Mouse (Mus musculus) midbrain, embryonic 12.5 days (tissue): ENCODE measurements around the gene Mapk13. TPM values are rescaled to one million over a fixed set of nuclear protein-coding genes. Genes with fewer than 3 reads are reported as not detected.
"Not testable (repeated sequence)": the region's sequence is repeated elsewhere in the genome, so short reads cannot be mapped to it uniquely, and the experiment has no call there.

Source experiments
- ATAC-seq: fragments of 200-750 bp; cut with Nextera tagmentation; 2 replicates; pipeline ENCODE4 v1.8.0; 2017; ENCODE audit warnings: low read depth, moderate TSS enrichment, moderate library complexity; ENCODE audit not compliant: low FRiP score
- H3K27ac ChIP-seq: fragments of 300-500 bp; sonication (generic); replicated peaks from 2 replicates; pipeline ENCODE4 v1.5.1; 2016; ENCODE audit warnings: mild to moderate bottlenecking
- H3K27me3 ChIP-seq: fragments of 300-500 bp; sonication (generic); 2 replicates; pipeline ENCODE4 v1.6.1; 2016; ENCODE audit warnings: mild to moderate bottlenecking
- H3K36me3 ChIP-seq: fragments of 300-500 bp; sonication (generic); 2 replicates; pipeline ENCODE4 v1.6.1; 2016
- H3K4me1 ChIP-seq: fragments of 300-500 bp; sonication (generic); 2 replicates; pipeline ENCODE4 v1.6.1; 2016
- H3K4me2 ChIP-seq: fragments of 300-500 bp; sonication (generic); replicated peaks from 2 replicates; pipeline ENCODE4 v1.6.1; 2016; ENCODE audit warnings: mild to moderate bottlenecking, moderate library complexity
- H3K4me3 ChIP-seq: fragments of 300-500 bp; sonication (generic); 2 replicates; pipeline ENCODE4 v1.5.1; 2016; ENCODE audit warnings: mild to moderate bottlenecking
- H3K9ac ChIP-seq: fragments of 300-500 bp; sonication (generic); replicated peaks from 2 replicates; pipeline ENCODE4 v1.6.1; 2016; ENCODE audit warnings: mild to moderate bottlenecking, moderate library complexity
- H3K9me3 ChIP-seq: fragments of 300-500 bp; sonication (generic); 2 replicates; pipeline ENCODE4 v1.6.1; 2016; ENCODE audit warnings: mild to moderate bottlenecking
- WGBS: fragments of 180-500 bp; shearing (Covaris S2); methylation state at CpG from one replicate; pipeline ENCODE4 v1.1.7; 2016; 5-methylcytosine and 5-hydroxymethylcytosine counted together
- polyA plus RNA-seq: library from polyadenylated mRNA; unstranded; fragments of >200 nt; fragmentation: Nextera tagmentation; extraction: Ambion mirVana; gene quantifications from 2 replicates; pipeline ENCODE4 v1.2.1, GENCODE M21; 2016

Gene Mapk13
- polyA plus RNA-seq, 1 experiment from 2014 or later = 1.5 TPM

GRCm38 (mm10) chr17:28802006-28802481, 32.9 kb downstream of the Mapk13 start:
- Histone ChIP-seq H3K27ac (peak overlapping the region; percentile 73), H3K4me1 (peaks cover 30% of the 10 kb centered on the region)
- no peak; the same call in 1 of the 2 replicates for ATAC-seq

GRCm38 (mm10) chr17:28803316-28803715, 34.2 kb downstream of the Mapk13 start:
- no peaks in the 10 kb centered on the region for H3K27me3 ChIP-seq
- no peak for ATAC-seq
- no peaks in the 10 kb centered on the region for H3K9me3 ChIP-seq
- H3K9ac ChIP-seq = no peak overlapping the region
- peaks cover 30% of the 10 kb centered on the region for H3K4me1 ChIP-seq
- no peak overlapping the region for H3K4me3 ChIP-seq
- WGBS = 88% methylated on average over 1 of the region's 1 CpGs
- H3K36me3 ChIP-seq = peaks cover 31% of the 10 kb centered on the region
- no peak overlapping the region for H3K27ac ChIP-seq
- H3K4me2 ChIP-seq = no peak overlapping the region

More at GRCm38 (mm10) chr17:28802006-28802481, 32.9 kb downstream of the Mapk13 start:
- Histone ChIP-seq H3K36me3 (peaks cover 19% of the 10 kb centered on the region), H3K4me3 (peak overlapping the region; percentile 95), H3K4me2 (peak overlapping the region; percentile 92), H3K27me3 (no peaks in the 10 kb centered on the region), H3K9ac (peak overlapping the region; percentile 100), H3K9me3 (no peaks in the 10 kb centered on the region)
- WGBS = 1% methylated on average over 18 of the region's 18 CpGs

GRCm38 (mm10) chr17:28804973-28805372, 35.9 kb downstream of the Mapk13 start:
- Histone ChIP-seq H3K27ac (no peak overlapping the region), H3K4me1 (peaks cover 19% of the 10 kb centered on the region), H3K9me3 (no peaks in the 10 kb centered on the region), H3K4me2 (no peak overlapping the region), H3K27me3 (no peaks in the 10 kb centered on the region), H3K36me3 (peaks cover 47% of the 10 kb centered on the region), H3K4me3 (no peak overlapping the region), H3K9ac (no peak overlapping the region)
- ATAC-seq = no peak
- WGBS = 97% methylated on average over 6 of the region's 6 CpGs

- Histone ChIP-seq H3K36me3 (peaks cover 64% of the 10 kb centered on the region), H3K9me3 (no peaks in the 10 kb centered on the region), H3K4me1 (peaks cover 13% of the 10 kb centered on the region), H3K4me2 (no peak overlapping the region), H3K27me3 (no peaks in the 10 kb centered on the region), H3K27ac (no peak overlapping the region), H3K9ac (no peak overlapping the region), H3K4me3 (no peak overlapping the region)
- 98% methylated on average over 19 of the region's 19 CpGs for WGBS
- ATAC-seq = no peak
Observed at GRCm38 (mm10) chr17:28806770-28807169, 37.7 kb downstream of the Mapk13 start.

GRCm38 (mm10) chr17:28808714-28809113, 39.6 kb downstream of the Mapk13 start:
- no peak for ATAC-seq
- Histone ChIP-seq H3K27me3 (no peaks in the 10 kb centered on the region), H3K36me3 (peaks cover 80% of the 10 kb centered on the region), H3K4me1 (no peaks in the 10 kb centered on the region), H3K4me3 (no peak overlapping the region), H3K9me3 (no peaks in the 10 kb centered on the region), H3K27ac (no peak overlapping the region), H3K9ac (no peak overlapping the region), H3K4me2 (no peak overlapping the region)
- 98% methylated on average over 8 of the region's 8 CpGs for WGBS

GRCm38 (mm10) chr17:28809175-28809831, 40.2 kb downstream of the Mapk13 start:
- H3K27ac ChIP-seq = no peak overlapping the region
- H3K9ac ChIP-seq = no peak overlapping the region
- ATAC-seq = no peak
- peaks cover 86% of the 10 kb centered on the region for H3K36me3 ChIP-seq
- H3K4me1 ChIP-seq = no peaks in the 10 kb centered on the region
- H3K4me3 ChIP-seq = no peak overlapping the region
- 94% methylated on average over 10 of the region's 10 CpGs for WGBS
- no peaks in the 10 kb centered on the region for H3K27me3 ChIP-seq
- no peaks in the 10 kb centered on the region for H3K9me3 ChIP-seq
- no peak overlapping the region for H3K4me2 ChIP-seq

GRCm38 (mm10) chr17:28812345-28812744, 43.2 kb downstream of the Mapk13 start:
- H3K9me3 ChIP-seq = no peaks in the 10 kb centered on the region
- no peak overlapping the region for H3K4me3 ChIP-seq
- H3K27ac ChIP-seq = no peak overlapping the region
- ATAC-seq = no peak
- H3K36me3 ChIP-seq = peaks cover 90% of the 10 kb centered on the region
- H3K4me2 ChIP-seq = no peak overlapping the region
- 98% methylated on average over 10 of the region's 10 CpGs for WGBS
- H3K4me1 ChIP-seq = no peaks in the 10 kb centered on the region
- H3K27me3 ChIP-seq = no peaks in the 10 kb centered on the region
- H3K9ac ChIP-seq = no peak overlapping the region

GRCm38 (mm10) chr17:28814529-28815097, 45.5 kb downstream of the Mapk13 start:
- H3K27ac ChIP-seq = no peak overlapping the region
- ATAC-seq = no peak
- WGBS = 93% methylated on average over 18 of the region's 18 CpGs
- H3K4me3 ChIP-seq = no peak overlapping the region
- no peak overlapping the region for H3K9ac ChIP-seq
- no peak overlapping the region for H3K4me2 ChIP-seq
- no peaks in the 10 kb centered on the region for H3K27me3 ChIP-seq
- H3K36me3 ChIP-seq = peaks cover 92% of the 10 kb centered on the region
- no peaks in the 10 kb centered on the region for H3K9me3 ChIP-seq
- H3K4me1 ChIP-seq = no peaks in the 10 kb centered on the region

GRCm38 (mm10) chr17:28815384-28816004, 46.4 kb downstream of the Mapk13 start:
- Histone ChIP-seq H3K4me2 (no peak overlapping the region), H3K4me3 (no peak overlapping the region), H3K4me1 (no peaks in the 10 kb centered on the region), H3K9me3 (no peaks in the 10 kb centered on the region), H3K27me3 (no peaks in the 10 kb centered on the region), H3K9ac (no peak overlapping the region), H3K36me3 (peaks cover 90% of the 10 kb centered on the region), H3K27ac (no peak overlapping the region)
- 91% methylated on average over 10 of the region's 10 CpGs for WGBS
- no peak for ATAC-seq

- 96% methylated on average over 10 of the region's 10 CpGs for WGBS
- peaks cover 90% of the 10 kb centered on the region for H3K36me3 ChIP-seq
- not testable (repeated sequence) for H3K4me2 ChIP-seq, H3K4me1 ChIP-seq, H3K9me3 ChIP-seq, H3K9ac ChIP-seq, H3K27ac ChIP-seq, H3K27me3 ChIP-seq, ATAC-seq, H3K4me3 ChIP-seq
Observed at GRCm38 (mm10) chr17:28816326-28816725, 47.2 kb downstream of the Mapk13 start.

GRCm38 (mm10) chr17:28816875-28817811, 48.0 kb downstream of the Mapk13 start:
- Histone ChIP-seq H3K4me1 (no peaks in the 10 kb centered on the region), H3K9me3 (no peaks in the 10 kb centered on the region), H3K9ac (no peak overlapping the region), H3K4me2 (no peak overlapping the region), H3K36me3 (peaks cover 93% of the 10 kb centered on the region), H3K27me3 (no peaks in the 10 kb centered on the region), H3K27ac (no peak overlapping the region), H3K4me3 (no peak overlapping the region)
- WGBS = 96% methylated on average over 25 of the region's 25 CpGs
- ATAC-seq = no peak
